Comparison of ENCODE assay signal across 8 mouse cellular contexts in genomic region chr10:127945432-127946064, GRCm38 (mm10). TPM values are rescaled to one million over a fixed set of nuclear protein-coding genes. Genes with fewer than 3 reads are reported as not detected.
A peak's percentile ranks its signal among the peaks of the same experiment; 100 is the strongest.
DNase-seq lines count a peak whose midpoint lies in the region; ATAC-seq lines count a peak whose summit lies in the region.

No protein-coding gene starts in this region.

- peak; percentile 16 to 34 for DNase-seq in left cerebral cortex, adult 18-20 months (ENCODE audit: low spot score in 2 of 2)
- no peak for DNase-seq in left cerebral cortex, adult 11 months (ENCODE audit: low spot score)
- DNase-seq in adrenal gland, adult 8-10 months = peak; percentile 18
- peak; percentile 72 for DNase-seq in embryonic facial prominence, embryonic 14.5 days (ENCODE audit: low spot score)
- peak; percentile 66 for DNase-seq in hindbrain, embryonic 10.5 days (ENCODE audit: low spot score)
- peak; percentile 43 to 59 for DNase-seq in layer of hippocampus, postnatal 10 days (ENCODE audit: low spot score in 2 of 2)
- DNase-seq in lung, postnatal 36 days = peak; percentile 60

- no peak overlapping the region for H3K4me3 ChIP-seq in embryonic facial prominence, embryonic 14.5 days (ENCODE audit: low read depth, low read length)
- H3K4me3 ChIP-seq in hindbrain, embryonic 10.5 days = no peak overlapping the region
- H3K4me3 ChIP-seq in stomach, embryonic 16.5 days (replicated peaks; ENCODE audit: low read length) = no peak overlapping the region

- no peaks in the 10 kb centered on the region for H3K36me3 ChIP-seq in embryonic facial prominence, embryonic 14.5 days (ENCODE audit: control insufficient read depth, insufficient read depth, low read length)
- H3K36me3 ChIP-seq in hindbrain, embryonic 10.5 days = no peaks in the 10 kb centered on the region
- H3K36me3 ChIP-seq in stomach, embryonic 16.5 days (ENCODE audit: control insufficient read depth, insufficient read depth, low read length) = no peaks in the 10 kb centered on the region

- H3K9me3 ChIP-seq in embryonic facial prominence, embryonic 14.5 days (ENCODE audit: control insufficient read depth, low read length) = no peaks in the 10 kb centered on the region
- H3K9me3 ChIP-seq in hindbrain, embryonic 10.5 days = no peaks in the 10 kb centered on the region
- H3K9me3 ChIP-seq in stomach, embryonic 16.5 days (replicated peaks; ENCODE audit: control insufficient read depth, low read length) = no peaks in the 10 kb centered on the region

- H3K9ac ChIP-seq in embryonic facial prominence, embryonic 14.5 days (ENCODE audit: low read depth, low read length) = no peak overlapping the region
- H3K9ac ChIP-seq in stomach, embryonic 16.5 days (ENCODE audit: low read length) = no peak overlapping the region

- H3K4me1 ChIP-seq in embryonic facial prominence, embryonic 14.5 days (ENCODE audit: control insufficient read depth, insufficient read depth, low read length) = no peaks in the 10 kb centered on the region
- H3K4me1 ChIP-seq in hindbrain, embryonic 10.5 days (replicated peaks) = peaks cover 1% of the 10 kb centered on the region
- H3K4me1 ChIP-seq in stomach, embryonic 16.5 days (ENCODE audit: control insufficient read depth, insufficient read depth, low read length) = no peaks in the 10 kb centered on the region

- H3K27ac ChIP-seq in embryonic facial prominence, embryonic 14.5 days (replicated peaks; ENCODE audit: low read depth, low read length) = no peak overlapping the region
- H3K27ac ChIP-seq in hindbrain, embryonic 10.5 days = no peak overlapping the region
- H3K27ac ChIP-seq in stomach, embryonic 16.5 days (ENCODE audit: low read length) = no peak overlapping the region

- peak; percentile 92 for ATAC-seq in embryonic facial prominence, embryonic 14.5 days (ENCODE audit: low read depth)
- peak; percentile 47; the same call in 1 of the 2 replicates for ATAC-seq in stomach, embryonic 16.5 days (ENCODE audit: insufficient read depth, low FRiP score)

- WGBS in embryonic facial prominence, embryonic 14.5 days = 39% methylated on average over 5 of the region's 5 CpGs
- WGBS in hindbrain, embryonic 10.5 days = 39% methylated on average over 5 of the region's 5 CpGs
- WGBS in stomach, embryonic 16.5 days = 28% methylated on average over 5 of the region's 5 CpGs

- no peaks in the 10 kb centered on the region for H3K27me3 ChIP-seq in embryonic facial prominence, embryonic 14.5 days (replicated peaks; ENCODE audit: control insufficient read depth, insufficient read depth, low read length)
- H3K27me3 ChIP-seq in hindbrain, embryonic 10.5 days (ENCODE audit: insufficient read depth, poor library complexity, severe bottlenecking) = no peaks in the 10 kb centered on the region
- H3K27me3 ChIP-seq in stomach, embryonic 16.5 days (ENCODE audit: control insufficient read depth, insufficient read depth, low read length) = no peaks in the 10 kb centered on the region

- H3K4me2 ChIP-seq in embryonic facial prominence, embryonic 14.5 days (ENCODE audit: low read depth, low read length) = no peak overlapping the region
- H3K4me2 ChIP-seq in stomach, embryonic 16.5 days (ENCODE audit: low read depth, low read length) = no peak overlapping the region

RNA-seq across cellular contexts. Expression of gene Sdr9c7, which starts 47.2 kb away (rescaled TPM):
- not detected for total RNA-seq in left cerebral cortex, adult 18-20 months (2021)
- total RNA-seq in adrenal gland, adult 8-10 months (2022) = 1 to 10 TPM in 1 of 4 experiments, under 1 TPM in 3; 0.64 to 1.6 (median 0.72) TPM
- 0.77 and 1.1 TPM in 2 replicates for polyA plus RNA-seq in embryonic facial prominence, embryonic 14.5 days (2014; fragmentation: Nextera tagmentation; extraction: Ambion mirVana)
- polyA plus RNA-seq in hindbrain, embryonic 10.5 days (2016; fragmentation: Nextera tagmentation; extraction: Ambion mirVana) = not detected in 2 replicates
- total RNA-seq in layer of hippocampus, postnatal 10 days (2021) = not detected
- polyA plus RNA-seq in stomach, embryonic 16.5 days (2015; fragmentation: Nextera tagmentation; extraction: Ambion mirVana) = 4.4 and 12.2 TPM in 2 replicates

RNA-seq across cellular contexts. Expression of gene Rdh7, which starts 56.9 kb away (rescaled TPM):
- not detected for total RNA-seq in left cerebral cortex, adult 18-20 months (2021)
- total RNA-seq in adrenal gland, adult 8-10 months (2022) = under 1 TPM in 2 of 4 experiments, not detected in 2; 0.19 to 0.20 TPM
- polyA plus RNA-seq in embryonic facial prominence, embryonic 14.5 days (2014; fragmentation: Nextera tagmentation; extraction: Ambion mirVana) = not detected in 2 replicates
- not detected in 2 replicates for polyA plus RNA-seq in hindbrain, embryonic 10.5 days (2016; fragmentation: Nextera tagmentation; extraction: Ambion mirVana)
- total RNA-seq in layer of hippocampus, postnatal 10 days (2021) = not detected
- polyA plus RNA-seq in stomach, embryonic 16.5 days (2015; fragmentation: Nextera tagmentation; extraction: Ambion mirVana) = 0.40 and 0.57 TPM in 2 replicates
